Mouse (Mus musculus) lung, embryonic 14.5 days (tissue): ENCODE data around the gene Tnn. TPM values are rescaled to one million over a fixed set of nuclear protein-coding genes. Genes with fewer than 3 reads are reported as not detected.

Experiments
- ATAC-seq: fragments of 200-750 bp; cut with Nextera tagmentation; 2 replicates; pipeline ENCODE4 v1.8.0; 2017; ENCODE audit warnings: mild to moderate bottlenecking, moderate TSS enrichment, moderate library complexity; ENCODE audit not compliant: insufficient read depth
- DNase-seq: peaks from one replicate; pipeline ENCODE4 v3.0.0-alpha.2; 2015
- H3K27ac ChIP-seq: fragments of 300-500 bp; sonication (generic); 2 replicates; pipeline ENCODE4 v1.5.1; 2014; ENCODE audit warnings: low read depth, mild to moderate bottlenecking, moderate library complexity
- H3K27me3 ChIP-seq: fragments of 300-500 bp; sonication (generic); 2 replicates; pipeline ENCODE4 v1.6.1; 2014; ENCODE audit warnings: low read length, control low read depth; ENCODE audit not compliant: insufficient read depth
- H3K36me3 ChIP-seq: fragments of 300-500 bp; sonication (generic); 2 replicates; pipeline ENCODE4 v1.6.1; 2014; ENCODE audit warnings: control low read depth; ENCODE audit not compliant: insufficient read depth
- H3K4me1 ChIP-seq: fragments of 300-500 bp; sonication (generic); 2 replicates; pipeline ENCODE4 v1.6.1; 2014; ENCODE audit warnings: antibody characterized with exemption, control low read depth; ENCODE audit not compliant: insufficient read depth
- H3K4me2 ChIP-seq: fragments of 300-500 bp; sonication (generic); 2 replicates; pipeline ENCODE4 v1.6.1; 2014; ENCODE audit warnings: mild to moderate bottlenecking
- H3K4me3 ChIP-seq: fragments of 300-500 bp; sonication (generic); 2 replicates; pipeline ENCODE4 v1.5.1; 2014; ENCODE audit warnings: low read depth, low read length
- H3K9ac ChIP-seq: fragments of 300-500 bp; sonication (generic); 2 replicates; pipeline ENCODE4 v1.6.1; 2014
- H3K9me3 ChIP-seq: fragments of 300-500 bp; sonication (generic); 2 replicates; pipeline ENCODE4 v1.6.1; 2016; ENCODE audit warnings: low read depth, low read length, control low read depth
- CTCF ChIP-seq: IDR thresholded peaks from 2 replicates; pipeline ENCODE4 v1.5.1; 2016; ENCODE audit warnings: antibody characterized with exemption, low read depth
- WGBS: fragments of 180-500 bp; shearing (Covaris S2); extraction: QIAGEN DNeasy Blood & Tissue Kit; methylation state at CpG from one replicate; pipeline ENCODE4 v1.1.7; 2014; 5-methylcytosine and 5-hydroxymethylcytosine counted together
- polyA plus RNA-seq: library from polyadenylated mRNA; unstranded; fragments of >200 nt; fragmentation: Nextera tagmentation; extraction: Ambion mirVana; gene quantifications from 2 replicates; pipeline ENCODE4 v1.2.1, GENCODE M21; 2014

The Tnn gene
- polyA plus RNA-seq, 1 experiment from 2014 or later = 0.46 TPM

GRCm38 (mm10) chr1:160052556-160053315 lies 100.6 kb downstream of the Tnn start:
- Histone ChIP-seq H3K36me3 (no peaks in the 10 kb centered on the region), H3K4me3 (no peak overlapping the region), H3K9me3 (no peaks in the 10 kb centered on the region), H3K27me3 (no peaks in the 10 kb centered on the region), H3K9ac (no peak overlapping the region), H3K27ac (no peak overlapping the region), H3K4me1 (peaks cover 4% of the 10 kb centered on the region; the same call in 1 of the 2 replicates), H3K4me2 (no peak overlapping the region)
- ATAC-seq = no peak
- 92% methylated on average over 2 of the region's 2 CpGs for WGBS
- no peak for TF ChIP-seq CTCF
- DNase-seq = no peak

- WGBS = 85% methylated on average over 6 of the region's 6 CpGs
- no peak for ATAC-seq
- no peaks in the 10 kb centered on the region for H3K36me3 ChIP-seq
Observed at GRCm38 (mm10) chr1:160050898-160051297, 102.5 kb downstream of the Tnn start.

GRCm38 (mm10) chr1:160049131-160049880 lies 104.1 kb downstream of the Tnn start:
- Histone ChIP-seq H3K4me2 (no peak overlapping the region), H3K36me3 (no peaks in the 10 kb centered on the region)
- 41% methylated on average over 5 of the region's 5 CpGs for WGBS

More at GRCm38 (mm10) chr1:160050898-160051297, 102.5 kb downstream of the Tnn start:
- H3K9ac ChIP-seq = no peak overlapping the region
- no peak for DNase-seq
- H3K27me3 ChIP-seq = no peaks in the 10 kb centered on the region
- H3K4me3 ChIP-seq = no peak overlapping the region
- no peak for TF ChIP-seq CTCF
- peaks cover 4% of the 10 kb centered on the region; the same call in 1 of the 2 replicates for H3K4me1 ChIP-seq
- H3K4me2 ChIP-seq = no peak overlapping the region
- no peaks in the 10 kb centered on the region for H3K9me3 ChIP-seq
- H3K27ac ChIP-seq = no peak overlapping the region

GRCm38 (mm10) chr1:160047481-160047931 lies 105.9 kb downstream of the Tnn start:
- H3K9me3 ChIP-seq = no peaks in the 10 kb centered on the region
- no peak overlapping the region for H3K4me2 ChIP-seq
- no peaks in the 10 kb centered on the region for H3K27me3 ChIP-seq
- no peak for ATAC-seq
- TF ChIP-seq CTCF = no peak
- H3K36me3 ChIP-seq = no peaks in the 10 kb centered on the region
- peaks cover 9% of the 10 kb centered on the region; the same call in 1 of the 2 replicates for H3K4me1 ChIP-seq
- DNase-seq = no peak
- no peak overlapping the region for H3K9ac ChIP-seq
- H3K27ac ChIP-seq = no peak overlapping the region
- H3K4me3 ChIP-seq = no peak overlapping the region
- WGBS = 84% methylated on average over 7 of the region's 7 CpGs

More at GRCm38 (mm10) chr1:160049131-160049880, 104.1 kb downstream of the Tnn start:
- Histone ChIP-seq H3K9me3 (no peaks in the 10 kb centered on the region), H3K4me3 (no peak overlapping the region), H3K9ac (no peak overlapping the region), H3K27me3 (no peaks in the 10 kb centered on the region), H3K27ac (peak overlapping the region; percentile 30; the same call in 1 of the 2 replicates), H3K4me1 (peaks cover 4% of the 10 kb centered on the region; the same call in 1 of the 2 replicates)
- peak; percentile 19 for DNase-seq
- TF ChIP-seq CTCF = no peak
- no peak for ATAC-seq

- ATAC-seq (no peak), DNase-seq (no peak)
- Histone ChIP-seq H3K36me3 (no peaks in the 10 kb centered on the region), H3K4me1 (peaks cover 9% of the 10 kb centered on the region; the same call in 1 of the 2 replicates), H3K27ac (no peak overlapping the region), H3K4me2 (no peak overlapping the region), H3K9ac (no peak overlapping the region), H3K4me3 (no peak overlapping the region), H3K9me3 (no peaks in the 10 kb centered on the region), H3K27me3 (no peaks in the 10 kb centered on the region)
- 74% methylated on average over 4 of the region's 4 CpGs for WGBS
- TF ChIP-seq CTCF = no peak
Observed at GRCm38 (mm10) chr1:160046786-160047185, 106.6 kb downstream of the Tnn start.

- Histone ChIP-seq H3K9ac (no peak overlapping the region), H3K27ac (no peak overlapping the region), H3K27me3 (no peaks in the 10 kb centered on the region), H3K4me2 (no peak overlapping the region), H3K4me3 (no peak overlapping the region), H3K36me3 (no peaks in the 10 kb centered on the region), H3K4me1 (peaks cover 9% of the 10 kb centered on the region; the same call in 1 of the 2 replicates), H3K9me3 (no peaks in the 10 kb centered on the region)
- no peak for TF ChIP-seq CTCF
- 81% methylated on average over 5 of the region's 5 CpGs for WGBS
- DNase-seq = no peak
- ATAC-seq = no peak
Observed at GRCm38 (mm10) chr1:160045971-160046370, 107.4 kb downstream of the Tnn start.
